In the genomic region with DNA sequence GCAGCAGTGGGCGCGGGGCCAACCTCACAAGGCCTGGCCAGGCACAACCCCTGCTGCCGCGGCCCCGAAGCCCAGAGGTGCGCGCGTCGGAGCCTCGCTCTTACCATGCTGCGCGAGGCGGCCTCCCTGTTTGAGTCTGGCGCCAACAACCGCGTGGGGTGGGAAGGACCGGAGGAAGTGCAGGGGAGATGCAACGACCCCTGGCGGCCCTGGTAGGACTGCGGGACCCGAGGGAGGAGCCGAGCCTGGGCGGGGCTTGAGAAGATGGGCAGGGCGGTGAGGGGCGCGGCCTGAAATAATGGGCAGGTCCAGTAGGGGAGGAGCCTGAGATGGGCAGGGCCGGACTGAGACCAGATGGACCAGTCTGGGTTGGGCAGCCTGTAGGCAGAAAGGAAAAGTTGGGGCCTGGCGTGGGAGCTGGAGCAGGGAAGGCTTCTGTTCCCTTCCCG, we compare ENCODE assay signal across 8 mouse cellular contexts. TPM values are rescaled to one million over a fixed set of nuclear protein-coding genes. Genes with fewer than 3 reads are reported as not detected.
DNase-seq lines count a peak whose midpoint lies in the region; ATAC-seq and TF ChIP-seq lines count a peak whose summit lies in the region.

Mnd1 (minus strand) TSS at position 229 of the 449 bp plus-strand sequence.

- no peaks in the 10 kb centered on the region for H3K4me1 ChIP-seq in cortical plate, adult 2 months (ENCODE audit: control insufficient read depth, insufficient read depth, low read length)
- peaks cover 12% of the 10 kb centered on the region for H3K4me1 ChIP-seq in megakaryocyte, embryonic 14.5 days

- H3K4me3 ChIP-seq in cortical plate, adult 2 months (ENCODE audit: insufficient read depth, low read length) = peak within 1 kb of the TSS; percentile 4; the same call in 1 of the 2 replicates
- H3K4me3 ChIP-seq in megakaryocyte, embryonic 14.5 days (replicated peaks) = peak within 1 kb of the TSS; percentile 93

- H3K36me3 ChIP-seq in megakaryocyte, embryonic 14.5 days (replicated peaks; ENCODE audit: low read length) = peaks cover 2% of the 10 kb centered on the region

- ATAC-seq in activated CD4-positive, CD25-positive, alpha-beta regulatory T cell, adult 4 months = peak; percentile 99

- TF ChIP-seq POLR2A in cortical plate, adult 2 months (IDR thresholded peaks at IDR 0.05; ENCODE audit: extremely low read depth, insufficient read depth, low read length) = 0 out of 2 replicates have a peak, but pooled peaks have one; percentile 36

- peak; percentile 98 for DNase-seq in gastrocnemius, adult 8-10 months (ENCODE audit: low spot score in 2 of 2)
- DNase-seq in hindlimb bud, embryonic 11.5 days (ENCODE audit: extremely low spot score, low read depth, low spot score) = peak; percentile 84
- peak; percentile 85 to 91 for DNase-seq in left cerebral cortex, adult 8-10 months (ENCODE audit: low spot score in 2 of 2)
- peak; percentile 97 for DNase-seq in right cerebral cortex, postnatal 10 days (ENCODE audit: low spot score in 2 of 2)
- DNase-seq in urinary bladder, postnatal 25 days (ENCODE audit: low spot score) = peak; percentile 99

- H3K9me3 ChIP-seq in megakaryocyte, embryonic 14.5 days = peaks cover 6% of the 10 kb centered on the region

- TF ChIP-seq CTCF in cortical plate, adult 2 months (IDR thresholded peaks at IDR 0.05; ENCODE audit: extremely low read depth, insufficient read depth, low read length) = peak; percentile 57

- peaks cover 5% of the 10 kb centered on the region for H3K27me3 ChIP-seq in megakaryocyte, embryonic 14.5 days (replicated peaks)

- H3K27ac ChIP-seq in cortical plate, adult 2 months (ENCODE audit: insufficient read depth, low read length) = no peak within 1 kb of the TSS

RNA-seq across cellular contexts. Expression of gene Mnd1, which starts in this region (rescaled TPM):
- 1 to 10 TPM; 1.7 to 3.8 TPM for polyA plus RNA-seq in activated CD4-positive, CD25-positive, alpha-beta regulatory T cell, adult 4 months (2017; shearing (Covaris generic))
- polyA plus RNA-seq in cortical plate, adult 2 months (2012; rRNA removed) = 0.79 and 0.94 TPM in 2 replicates
- total RNA-seq in gastrocnemius, adult 8-10 months (2022) = 1 to 10 TPM in 3 of 4 experiments, under 1 TPM in 1; 0.77 to 1.9 (median 1.3) TPM
- 1 to 10 TPM in 3 of 4 experiments, under 1 TPM in 1; 0.66 to 2.3 (median 1.4) TPM for total RNA-seq in left cerebral cortex, adult 8-10 months (2022)
- polyA plus RNA-seq in megakaryocyte, embryonic 14.5 days (2012; ENCODE audit: insufficient read depth, low replicate concordance) = 2.8 TPM in 1 of 2 replicates, not detected in the other
